Mouse (Mus musculus): ENCODE measurements around the gene Morn4.

Morn4 gene

GRCm38 (mm10) chr19:42086166-42086565, at the start of gene Morn4:
Gene Morn4, minus strand, starts transcription at chr19:42086357.
- peak; percentile 71 for DNase-seq (ENCODE audit: low read depth, low spot score)

- no peak for DNase-seq (ENCODE audit: low read depth, low spot score)
Measured at GRCm38 (mm10) chr19:42135070-42135469, 48.9 kb upstream of the Morn4 start.

GRCm38 (mm10) chr19:42131101-42131500, 44.9 kb upstream of the Morn4 start:
- DNase-seq (ENCODE audit: low read depth, low spot score), result no peak

- no peak for DNase-seq (ENCODE audit: low read depth, low spot score)
Measured at GRCm38 (mm10) chr19:42130294-42130606, 44.1 kb upstream of the Morn4 start.

- peak; percentile 39 for DNase-seq (ENCODE audit: low read depth, low spot score)
Measured at GRCm38 (mm10) chr19:42129509-42130293, 43.5 kb upstream of the Morn4 start.

- DNase-seq (ENCODE audit: low read depth, low spot score), result peak; percentile 95
Measured at GRCm38 (mm10) chr19:42128787-42129508, 42.8 kb upstream of the Morn4 start, which contains the start of gene Avpi1. Gene Avpi1, minus strand, starts transcription at chr19:42129059.

- peak; percentile 29 for DNase-seq (ENCODE audit: low read depth, low spot score)
Measured at GRCm38 (mm10) chr19:42128052-42128740, 42.0 kb upstream of the Morn4 start.

GRCm38 (mm10) chr19:42127024-42127423, 40.9 kb upstream of the Morn4 start:
- no peak for DNase-seq (ENCODE audit: low read depth, low spot score)

GRCm38 (mm10) chr19:42126219-42126605, 40.1 kb upstream of the Morn4 start:
- DNase-seq (ENCODE audit: low read depth, low spot score), result no peak

GRCm38 (mm10) chr19:42125501-42126218, 39.5 kb upstream of the Morn4 start:
- no peak for DNase-seq (ENCODE audit: low read depth, low spot score)

GRCm38 (mm10) chr19:42124684-42125083, 38.5 kb upstream of the Morn4 start:
- no peak for DNase-seq (ENCODE audit: low read depth, low spot score)

- no peak for DNase-seq (ENCODE audit: low read depth, low spot score)
Measured at GRCm38 (mm10) chr19:42120451-42120850, 34.3 kb upstream of the Morn4 start.

GRCm38 (mm10) chr19:42118596-42118995, 32.4 kb upstream of the Morn4 start:
- no peak for DNase-seq (ENCODE audit: low read depth, low spot score)

GRCm38 (mm10) chr19:42118142-42118541, 32.0 kb upstream of the Morn4 start:
- no peak for DNase-seq (ENCODE audit: low read depth, low spot score)

- no peak for DNase-seq (ENCODE audit: low read depth, low spot score)
Measured at GRCm38 (mm10) chr19:42115783-42116335, 29.7 kb upstream of the Morn4 start.

- peak; percentile 17 for DNase-seq (ENCODE audit: low read depth, low spot score)
Measured at GRCm38 (mm10) chr19:42104681-42105080, 18.5 kb upstream of the Morn4 start.

GRCm38 (mm10) chr19:42099406-42099805, 13.2 kb upstream of the Morn4 start:
- no peak for DNase-seq (ENCODE audit: low read depth, low spot score)

- DNase-seq (ENCODE audit: low read depth, low spot score), result peak; percentile 65
Measured at GRCm38 (mm10) chr19:42090637-42091141, 4.5 kb upstream of the Morn4 start.

GRCm38 (mm10) chr19:42089748-42090595, 3.8 kb upstream of the Morn4 start, which contains the start of gene Pi4k2a:
Gene Pi4k2a, plus strand, starts transcription at chr19:42090470.
- DNase-seq (ENCODE audit: low read depth, low spot score), result peak; percentile 100

- peak; percentile 86 for DNase-seq (ENCODE audit: low read depth, low spot score)
Measured at GRCm38 (mm10) chr19:42089103-42089747, 3.1 kb upstream of the Morn4 start.

Data from CD4-positive, CD25-positive, alpha-beta regulatory T cell, adult 2 months (primary cell).